Mouse (Mus musculus): ENCODE measurements around the gene Jakmip3. TPM values are rescaled to one million over a fixed set of nuclear protein-coding genes. Genes with fewer than 3 reads are reported as not detected.

The Jakmip3 gene
- polyA plus RNA-seq, 1 experiment from 2014 or later: 1.5 TPM

- WGBS: 40% methylated on average over 3 of the region's 3 CpGs
- no peak overlapping the region for H3K9ac ChIP-seq (ENCODE audit: low read depth, low read length)
- ATAC-seq (ENCODE audit: low FRiP score): no peak
Observed at GRCm38 (mm10) chr7:139011027-139011426, 70.5 kb downstream of the Jakmip3 start.

DNA sequence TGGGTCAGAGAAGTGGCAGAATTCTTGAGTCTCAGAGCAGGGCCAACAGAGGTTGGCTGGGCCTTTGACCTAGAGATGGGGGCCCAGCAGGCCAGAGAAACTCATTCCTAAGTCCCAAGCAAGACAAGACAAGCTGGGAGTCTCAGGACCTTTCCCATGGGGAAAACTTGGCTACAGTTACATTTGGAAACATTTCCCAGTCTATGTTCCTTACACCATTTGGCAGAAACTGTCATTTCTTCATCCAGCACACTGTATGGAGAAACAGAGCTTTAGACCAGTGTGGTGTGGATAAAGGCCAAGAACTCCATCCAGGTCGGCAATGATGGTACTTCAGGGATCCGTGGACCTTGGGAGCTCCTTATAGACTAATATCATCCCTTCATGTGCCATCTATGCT, 71.1 kb downstream of the Jakmip3 start:
- no peaks in the 10 kb centered on the region for H3K27me3 ChIP-seq (ENCODE audit: control insufficient read depth, insufficient read depth, low read length)
- H3K4me2 ChIP-seq (replicated peaks; ENCODE audit: low read depth, low read length): no peak overlapping the region
- no peaks in the 10 kb centered on the region for H3K36me3 ChIP-seq (ENCODE audit: control insufficient read depth, insufficient read depth, low read length)
- H3K27ac ChIP-seq (ENCODE audit: low read depth, low read length): no peak overlapping the region
- no peaks in the 10 kb centered on the region for H3K4me1 ChIP-seq (replicated peaks; ENCODE audit: control insufficient read depth, insufficient read depth, low read length)
- ATAC-seq (ENCODE audit: low FRiP score) (no peak), DNase-seq (ENCODE audit: low spot score) (no peak)
- H3K4me3 ChIP-seq (ENCODE audit: low read depth, low read length): no peak overlapping the region
- H3K9me3 ChIP-seq (ENCODE audit: control insufficient read depth, low read length): no peaks in the 10 kb centered on the region
- H3K9ac ChIP-seq (ENCODE audit: low read depth, low read length): no peak overlapping the region
- WGBS: 92% methylated on average over 2 of the region's 2 CpGs

More at GRCm38 (mm10) chr7:139011027-139011426, 70.5 kb downstream of the Jakmip3 start:
- Histone ChIP-seq H3K4me2 (replicated peaks; ENCODE audit: low read depth, low read length) (no peak overlapping the region), H3K9me3 (ENCODE audit: control insufficient read depth, low read length) (no peaks in the 10 kb centered on the region), H3K36me3 (ENCODE audit: control insufficient read depth, insufficient read depth, low read length) (no peaks in the 10 kb centered on the region), H3K27me3 (ENCODE audit: control insufficient read depth, insufficient read depth, low read length) (no peaks in the 10 kb centered on the region), H3K4me3 (ENCODE audit: low read depth, low read length) (no peak overlapping the region), H3K4me1 (replicated peaks; ENCODE audit: control insufficient read depth, insufficient read depth, low read length) (no peaks in the 10 kb centered on the region), H3K27ac (ENCODE audit: low read depth, low read length) (no peak overlapping the region)
- DNase-seq (ENCODE audit: low spot score): peak; percentile 81

DNA sequence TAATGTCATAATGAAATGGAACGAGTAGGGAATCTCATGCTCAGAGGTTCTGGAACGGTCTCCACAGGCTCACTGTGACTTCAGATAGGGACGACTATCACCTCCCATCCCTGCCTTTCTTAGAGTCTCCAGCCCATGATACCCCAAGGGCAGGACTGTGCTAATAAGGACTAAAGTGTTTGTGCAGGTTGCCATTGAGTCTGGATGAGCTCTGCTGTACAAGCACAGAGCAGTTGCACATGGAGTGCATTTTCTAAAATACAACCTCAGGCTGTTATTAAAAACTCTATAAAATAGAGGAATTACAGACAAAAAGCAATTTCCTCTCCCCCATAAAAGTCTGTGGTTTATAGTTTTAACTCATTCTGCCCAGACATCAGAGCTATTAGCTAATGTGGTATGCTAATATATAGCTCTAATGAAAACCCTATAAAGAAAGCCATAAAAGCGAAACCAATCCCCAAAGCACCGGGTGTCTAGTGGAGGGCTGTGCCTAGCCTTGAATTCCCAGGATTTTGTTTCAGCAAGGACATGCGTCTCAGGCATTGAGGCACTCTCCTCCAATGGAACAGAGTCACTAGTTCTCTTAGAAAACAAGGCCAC, 72.3 kb downstream of the Jakmip3 start:
- H3K27ac ChIP-seq (ENCODE audit: low read depth, low read length): no peak overlapping the region
- 85% methylated on average over 6 of the region's 6 CpGs for WGBS
- DNase-seq (ENCODE audit: low spot score): no peak
- ATAC-seq (ENCODE audit: low FRiP score): no peak
- no peaks in the 10 kb centered on the region for H3K4me1 ChIP-seq (replicated peaks; ENCODE audit: control insufficient read depth, insufficient read depth, low read length)
- H3K9ac ChIP-seq (ENCODE audit: low read depth, low read length): no peak overlapping the region
- no peaks in the 10 kb centered on the region for H3K9me3 ChIP-seq (ENCODE audit: control insufficient read depth, low read length)
- H3K4me3 ChIP-seq (ENCODE audit: low read depth, low read length): no peak overlapping the region
- H3K27me3 ChIP-seq (ENCODE audit: control insufficient read depth, insufficient read depth, low read length): no peaks in the 10 kb centered on the region
- no peak overlapping the region for H3K4me2 ChIP-seq (replicated peaks; ENCODE audit: low read depth, low read length)
- H3K36me3 ChIP-seq (ENCODE audit: control insufficient read depth, insufficient read depth, low read length): no peaks in the 10 kb centered on the region

DNA sequence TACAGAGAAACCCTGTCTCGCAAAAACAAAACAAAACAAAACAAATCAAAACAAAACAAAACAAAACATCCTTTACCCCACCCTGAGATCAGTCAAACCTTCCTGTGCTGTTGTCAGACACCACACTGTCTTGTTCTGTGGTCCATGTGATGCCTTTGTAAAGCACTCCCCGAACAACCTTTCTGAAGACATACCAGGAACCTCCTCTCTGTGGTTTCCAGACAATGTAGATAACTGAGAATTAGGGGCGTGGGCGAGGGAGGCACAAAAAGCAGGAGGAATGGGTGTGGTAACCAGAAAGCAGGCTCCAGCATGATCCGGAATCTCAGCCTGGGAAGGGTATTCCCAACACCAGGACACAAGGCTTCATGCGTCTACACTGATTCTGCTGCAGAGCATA, 74.6 kb downstream of the Jakmip3 start:
- DNase-seq (ENCODE audit: low spot score) (no peak), ATAC-seq (ENCODE audit: low FRiP score) (no peak)
- no peaks in the 10 kb centered on the region for H3K27me3 ChIP-seq (ENCODE audit: control insufficient read depth, insufficient read depth, low read length)
- WGBS: 77% methylated on average over 6 of the region's 6 CpGs
- H3K36me3 ChIP-seq (ENCODE audit: control insufficient read depth, insufficient read depth, low read length): no peaks in the 10 kb centered on the region
- H3K4me3 ChIP-seq (ENCODE audit: low read depth, low read length): no peak overlapping the region
- H3K9ac ChIP-seq (ENCODE audit: low read depth, low read length): no peak overlapping the region
- no peaks in the 10 kb centered on the region for H3K4me1 ChIP-seq (replicated peaks; ENCODE audit: control insufficient read depth, insufficient read depth, low read length)
- H3K4me2 ChIP-seq (replicated peaks; ENCODE audit: low read depth, low read length): no peak overlapping the region
- no peak overlapping the region for H3K27ac ChIP-seq (ENCODE audit: low read depth, low read length)
- no peaks in the 10 kb centered on the region for H3K9me3 ChIP-seq (ENCODE audit: control insufficient read depth, low read length)

DNA sequence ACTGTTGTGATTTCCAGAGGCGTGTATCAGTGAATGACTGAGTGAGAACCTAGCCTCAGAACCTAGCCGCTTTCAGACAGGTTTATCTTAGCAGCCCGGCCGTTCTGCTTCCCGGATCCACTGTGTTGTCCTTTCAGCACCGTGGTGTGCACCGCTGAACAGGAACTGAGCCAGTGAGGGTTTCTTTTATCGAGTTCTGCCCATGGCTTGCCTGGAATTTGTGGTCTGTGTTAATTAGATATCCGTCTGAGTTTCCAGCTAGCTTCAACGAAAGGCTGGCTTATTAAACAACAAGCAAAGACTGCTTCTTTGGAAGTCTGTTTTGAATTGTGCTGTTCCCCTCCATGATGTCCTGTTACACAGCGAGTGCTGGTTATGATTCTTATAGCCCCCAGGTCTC, 75.8 kb downstream of the Jakmip3 start:
- Histone ChIP-seq H3K4me2 (replicated peaks; ENCODE audit: low read depth, low read length) (no peak overlapping the region), H3K36me3 (ENCODE audit: control insufficient read depth, insufficient read depth, low read length) (no peaks in the 10 kb centered on the region), H3K9me3 (ENCODE audit: control insufficient read depth, low read length) (no peaks in the 10 kb centered on the region), H3K4me1 (replicated peaks; ENCODE audit: control insufficient read depth, insufficient read depth, low read length) (no peaks in the 10 kb centered on the region), H3K4me3 (ENCODE audit: low read depth, low read length) (no peak overlapping the region), H3K27me3 (ENCODE audit: control insufficient read depth, insufficient read depth, low read length) (no peaks in the 10 kb centered on the region), H3K27ac (ENCODE audit: low read depth, low read length) (no peak overlapping the region), H3K9ac (ENCODE audit: low read depth, low read length) (no peak overlapping the region)
- ATAC-seq (ENCODE audit: low FRiP score) (no peak), DNase-seq (ENCODE audit: low spot score) (no peak)
- 61% methylated on average over 11 of the region's 11 CpGs for WGBS

DNA sequence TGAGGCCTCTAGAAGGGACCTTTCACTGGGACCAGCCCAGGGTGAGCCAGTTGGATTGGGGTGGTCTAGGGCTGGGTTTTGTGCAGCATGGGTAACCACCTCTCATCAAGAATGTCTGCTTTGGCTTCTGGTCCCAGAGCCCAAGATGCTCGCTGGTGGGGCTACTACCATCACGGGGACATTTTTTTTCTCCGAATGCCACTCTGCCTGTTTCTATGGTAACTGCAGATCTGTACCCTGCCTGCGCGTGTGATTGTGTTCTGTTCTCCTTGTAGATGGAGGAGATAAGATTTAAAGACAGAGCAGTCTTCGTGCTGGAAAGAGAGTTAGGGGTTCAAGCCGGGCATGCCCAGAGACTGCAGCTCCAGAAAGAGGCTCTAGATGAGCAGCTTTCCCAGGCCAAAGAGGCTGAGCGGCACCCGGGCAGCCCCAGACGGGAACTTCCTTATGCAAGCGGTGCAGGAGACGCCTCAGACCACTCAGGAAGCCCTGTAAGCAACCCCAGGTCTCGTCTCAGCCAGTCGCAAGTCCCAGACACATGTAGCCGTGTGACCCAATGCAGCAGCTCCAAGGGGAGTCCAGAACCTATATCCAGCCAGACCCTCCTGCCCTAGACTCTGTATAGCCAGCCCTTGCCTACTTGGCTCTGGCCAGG, 76.8 kb downstream of the Jakmip3 start:
- no peak overlapping the region for H3K27ac ChIP-seq (ENCODE audit: low read depth, low read length)
- ATAC-seq (ENCODE audit: low FRiP score) (no peak), DNase-seq (ENCODE audit: low spot score) (no peak)
- H3K4me2 ChIP-seq (replicated peaks; ENCODE audit: low read depth, low read length): no peak overlapping the region
- no peak overlapping the region for H3K9ac ChIP-seq (ENCODE audit: low read depth, low read length)
- no peaks in the 10 kb centered on the region for H3K4me1 ChIP-seq (replicated peaks; ENCODE audit: control insufficient read depth, insufficient read depth, low read length)
- no peaks in the 10 kb centered on the region for H3K36me3 ChIP-seq (ENCODE audit: control insufficient read depth, insufficient read depth, low read length)
- no peak overlapping the region for H3K4me3 ChIP-seq (ENCODE audit: low read depth, low read length)
- no peaks in the 10 kb centered on the region for H3K9me3 ChIP-seq (ENCODE audit: control insufficient read depth, low read length)
- 67% methylated on average over 15 of the region's 15 CpGs for WGBS
- no peaks in the 10 kb centered on the region for H3K27me3 ChIP-seq (ENCODE audit: control insufficient read depth, insufficient read depth, low read length)

GRCm38 (mm10) chr7:139020884-139021283, 80.4 kb downstream of the Jakmip3 start:
- no peak for ATAC-seq (ENCODE audit: low FRiP score)

DNA sequence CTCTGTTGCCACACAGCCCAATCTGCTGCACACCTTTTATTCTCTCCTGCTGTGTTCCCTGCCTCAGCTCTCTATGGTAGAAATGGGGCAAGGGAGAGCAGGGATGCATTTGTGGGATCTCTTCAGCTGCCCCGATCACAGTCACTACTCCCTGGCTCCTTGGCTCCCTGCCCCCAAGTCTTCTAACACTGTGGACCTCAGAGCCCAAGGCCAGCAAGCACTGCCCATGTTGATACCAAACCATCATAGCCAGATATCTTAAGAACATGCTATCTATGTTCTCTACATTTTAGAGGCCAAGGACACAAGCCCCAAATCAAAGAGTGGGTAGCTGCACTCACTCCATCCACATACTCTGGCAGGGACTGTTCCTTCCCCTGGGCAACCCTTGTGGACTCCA, 80.8 kb downstream of the Jakmip3 start:
- H3K4me1 ChIP-seq (replicated peaks; ENCODE audit: control insufficient read depth, insufficient read depth, low read length): no peaks in the 10 kb centered on the region
- DNase-seq (ENCODE audit: low spot score) (no peak), ATAC-seq (ENCODE audit: low FRiP score) (no peak)
- H3K4me2 ChIP-seq (replicated peaks; ENCODE audit: low read depth, low read length): no peak overlapping the region
- no peak overlapping the region for H3K9ac ChIP-seq (ENCODE audit: low read depth, low read length)
- no peaks in the 10 kb centered on the region for H3K27me3 ChIP-seq (ENCODE audit: control insufficient read depth, insufficient read depth, low read length)
- WGBS: 84% methylated on average over 1 of the region's 1 CpGs
- H3K4me3 ChIP-seq (ENCODE audit: low read depth, low read length): no peak overlapping the region
- no peaks in the 10 kb centered on the region for H3K36me3 ChIP-seq (ENCODE audit: control insufficient read depth, insufficient read depth, low read length)
- H3K27ac ChIP-seq (ENCODE audit: low read depth, low read length): no peak overlapping the region
- H3K9me3 ChIP-seq (ENCODE audit: control insufficient read depth, low read length): no peaks in the 10 kb centered on the region

More at GRCm38 (mm10) chr7:139020884-139021283, 80.4 kb downstream of the Jakmip3 start:
- Histone ChIP-seq H3K4me1 (replicated peaks; ENCODE audit: control insufficient read depth, insufficient read depth, low read length) (no peaks in the 10 kb centered on the region), H3K9me3 (ENCODE audit: control insufficient read depth, low read length) (no peaks in the 10 kb centered on the region), H3K27ac (ENCODE audit: low read depth, low read length) (no peak overlapping the region), H3K36me3 (ENCODE audit: control insufficient read depth, insufficient read depth, low read length) (no peaks in the 10 kb centered on the region), H3K4me2 (replicated peaks; ENCODE audit: low read depth, low read length) (peak overlapping the region; percentile 25; the same call in 1 of the 2 replicates), H3K9ac (ENCODE audit: low read depth, low read length) (no peak overlapping the region), H3K27me3 (ENCODE audit: control insufficient read depth, insufficient read depth, low read length) (no peaks in the 10 kb centered on the region), H3K4me3 (ENCODE audit: low read depth, low read length) (no peak overlapping the region)
- DNase-seq (ENCODE audit: low spot score): no peak
- WGBS: 4% methylated on average over 14 of the region's 20 CpGs

GRCm38 (mm10) chr7:139027136-139027535, 86.6 kb downstream of the Jakmip3 start:
- Histone ChIP-seq H3K4me3 (ENCODE audit: low read depth, low read length) (no peak overlapping the region), H3K27me3 (ENCODE audit: control insufficient read depth, insufficient read depth, low read length) (no peaks in the 10 kb centered on the region), H3K4me2 (replicated peaks; ENCODE audit: low read depth, low read length) (no peak overlapping the region), H3K36me3 (ENCODE audit: control insufficient read depth, insufficient read depth, low read length) (no peaks in the 10 kb centered on the region), H3K9me3 (ENCODE audit: control insufficient read depth, low read length) (no peaks in the 10 kb centered on the region), H3K9ac (ENCODE audit: low read depth, low read length) (no peak overlapping the region), H3K4me1 (replicated peaks; ENCODE audit: control insufficient read depth, insufficient read depth, low read length) (no peaks in the 10 kb centered on the region), H3K27ac (ENCODE audit: low read depth, low read length) (no peak overlapping the region)
- DNase-seq (ENCODE audit: low spot score) (no peak), ATAC-seq (ENCODE audit: low FRiP score) (no peak)
- 71% methylated on average over 5 of the region's 5 CpGs for WGBS
